Mouse (Mus musculus): ENCODE data around the gene Crtc2. TPM values are rescaled to one million over a fixed set of nuclear protein-coding genes. Genes with fewer than 3 reads are reported as not detected.
"Not testable (repeated sequence)": the region's sequence is repeated elsewhere in the genome, so short reads cannot be mapped to it uniquely, and the experiment has no call there.

The Crtc2 gene
- total and polyA plus RNA-seq, 2 experiments from 2014 or later, result 14.7 to 17.2 TPM

DNA sequence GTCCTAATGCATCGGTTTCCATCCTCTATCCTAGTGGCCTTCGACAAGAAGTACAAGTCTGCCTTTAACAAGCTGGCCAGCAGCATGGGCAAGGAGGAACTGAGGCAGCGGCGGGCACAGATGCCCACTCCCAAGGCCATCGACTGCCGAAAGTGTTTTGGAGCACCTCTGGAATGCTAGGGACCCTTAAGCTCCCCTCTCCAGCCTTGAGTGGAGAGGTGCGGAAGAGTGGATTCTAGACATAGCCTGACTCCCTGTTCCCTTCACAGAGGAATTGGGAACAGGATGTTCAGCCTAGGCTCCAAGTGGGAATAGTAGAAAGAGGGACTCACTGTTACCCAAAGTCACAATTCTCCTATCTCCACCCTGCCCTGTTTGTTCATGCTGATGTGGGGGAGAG lies 25.8 kb downstream of the Crtc2 start:
- H3K36me3 ChIP-seq (ENCODE audit: insufficient read depth), result peaks cover 43% of the 10 kb centered on the region
- no peak overlapping the region for H3K9ac ChIP-seq
- WGBS, result 97% methylated on average over 7 of the region's 7 CpGs
- no peak for ATAC-seq
- H3K27ac ChIP-seq (ENCODE audit: low read depth, low read length), result no peak overlapping the region
- no peaks in the 10 kb centered on the region for H3K4me1 ChIP-seq (ENCODE audit: insufficient read depth)
- no peak overlapping the region for H3K4me3 ChIP-seq (ENCODE audit: low read depth, low read length)
- H3K9me3 ChIP-seq (ENCODE audit: low read length), result no peaks in the 10 kb centered on the region
- TF ChIP-seq CTCF (IDR thresholded peaks at IDR 0.05; ENCODE audit: low read depth), result no peak
- DNase-seq, result no peak
- no peaks in the 10 kb centered on the region for H3K27me3 ChIP-seq (ENCODE audit: insufficient read depth, low read length)
- H3K4me2 ChIP-seq (ENCODE audit: low read depth), result no peak overlapping the region

DNA sequence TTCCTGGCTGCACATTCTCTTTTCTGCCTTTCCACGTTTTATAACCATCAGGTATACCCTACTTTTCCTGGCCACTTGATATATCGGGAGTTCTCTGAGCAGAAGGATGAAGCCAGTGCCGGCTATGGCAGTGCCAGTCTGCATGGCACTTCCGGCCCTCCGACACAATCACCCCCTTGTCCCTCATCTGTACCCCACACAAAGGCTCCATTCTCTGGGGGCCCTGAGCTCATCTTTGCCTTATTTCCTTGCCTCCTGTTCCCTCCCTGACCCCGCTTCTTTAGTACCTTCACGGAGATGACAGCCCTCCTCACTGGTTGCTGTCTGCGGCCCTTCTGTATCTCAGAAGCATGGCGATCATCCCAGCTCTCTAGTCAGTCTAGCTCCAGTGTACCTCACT lies 26.7 kb downstream of the Crtc2 start:
- H3K9me3 ChIP-seq (ENCODE audit: low read length), result no peaks in the 10 kb centered on the region
- 90% methylated on average over 9 of the region's 9 CpGs for WGBS
- H3K4me1 ChIP-seq (ENCODE audit: insufficient read depth), result no peaks in the 10 kb centered on the region
- H3K27ac ChIP-seq (ENCODE audit: low read depth, low read length), result no peak overlapping the region
- H3K9ac ChIP-seq, result no peak overlapping the region
- peaks cover 40% of the 10 kb centered on the region for H3K36me3 ChIP-seq (ENCODE audit: insufficient read depth)
- no peak overlapping the region for H3K4me2 ChIP-seq (ENCODE audit: low read depth)
- no peak for DNase-seq
- ATAC-seq, result no peak
- no peak overlapping the region for H3K4me3 ChIP-seq (ENCODE audit: low read depth, low read length)
- TF ChIP-seq CTCF (IDR thresholded peaks at IDR 0.05; ENCODE audit: low read depth), result no peak
- H3K27me3 ChIP-seq (ENCODE audit: insufficient read depth, low read length), result no peaks in the 10 kb centered on the region

DNA sequence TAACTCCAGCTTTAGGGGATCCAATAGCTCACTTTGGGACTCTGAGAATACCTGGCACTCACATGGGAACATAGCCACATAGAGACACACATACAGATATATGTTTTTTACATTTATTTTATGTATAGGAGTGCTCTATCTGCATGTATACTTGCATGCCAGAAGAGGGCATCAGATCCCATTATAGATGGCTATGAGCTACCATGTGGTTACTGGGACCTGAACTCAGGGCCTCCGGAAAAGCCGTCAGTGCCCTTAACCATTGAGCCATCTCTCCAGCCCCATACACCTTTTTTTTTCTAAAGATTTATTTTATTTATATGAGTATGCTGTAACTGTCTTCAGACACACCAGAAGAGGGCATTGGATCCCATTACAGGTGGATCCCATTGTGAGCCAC lies 30.2 kb downstream of the Crtc2 start:
- DNase-seq (no peak), ATAC-seq (no peak)
- Histone ChIP-seq H3K36me3 (ENCODE audit: insufficient read depth) (peaks cover 16% of the 10 kb centered on the region), H3K9ac (no peak overlapping the region), H3K27me3 (ENCODE audit: insufficient read depth, low read length) (no peaks in the 10 kb centered on the region), H3K9me3 (ENCODE audit: low read length) (no peaks in the 10 kb centered on the region), H3K4me2 (ENCODE audit: low read depth) (no peak overlapping the region), H3K4me3 (ENCODE audit: low read depth, low read length) (no peak overlapping the region), H3K4me1 (ENCODE audit: insufficient read depth) (no peaks in the 10 kb centered on the region), H3K27ac (ENCODE audit: low read depth, low read length) (no peak overlapping the region)
- WGBS, result 96% methylated on average over 2 of the region's 2 CpGs
- TF ChIP-seq CTCF (IDR thresholded peaks at IDR 0.05; ENCODE audit: low read depth), result no peak

DNA sequence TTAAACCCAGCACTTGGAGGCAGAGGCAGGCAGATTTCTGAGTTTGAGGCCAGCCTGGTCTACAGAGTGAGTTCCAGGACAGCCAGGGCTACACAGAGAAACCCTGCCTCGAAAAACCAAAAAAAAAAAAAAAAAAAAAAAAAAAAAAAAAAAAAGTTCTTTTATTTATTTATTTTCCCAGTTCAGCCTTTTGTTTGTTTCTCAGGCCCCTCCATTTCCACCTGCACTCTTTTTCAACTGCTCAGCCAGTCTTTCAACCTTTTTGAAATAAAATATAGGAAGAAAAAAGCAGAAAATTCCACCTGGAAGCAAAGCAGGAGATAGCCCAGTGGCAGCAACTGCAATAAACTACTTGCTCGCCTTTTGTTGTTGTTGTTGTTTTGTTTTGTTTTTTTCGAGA lies 35.4 kb downstream of the Crtc2 start:
- not testable (repeated sequence) for H3K9ac ChIP-seq; H3K36me3 ChIP-seq (ENCODE audit: insufficient read depth); DNase-seq; H3K9me3 ChIP-seq (ENCODE audit: low read length); H3K27me3 ChIP-seq (ENCODE audit: insufficient read depth, low read length); H3K4me3 ChIP-seq (ENCODE audit: low read depth, low read length); ATAC-seq; H3K4me2 ChIP-seq (ENCODE audit: low read depth); H3K4me1 ChIP-seq (ENCODE audit: insufficient read depth); H3K27ac ChIP-seq (ENCODE audit: low read depth, low read length)
- 73% methylated on average over 2 of the region's 3 CpGs for WGBS

DNA sequence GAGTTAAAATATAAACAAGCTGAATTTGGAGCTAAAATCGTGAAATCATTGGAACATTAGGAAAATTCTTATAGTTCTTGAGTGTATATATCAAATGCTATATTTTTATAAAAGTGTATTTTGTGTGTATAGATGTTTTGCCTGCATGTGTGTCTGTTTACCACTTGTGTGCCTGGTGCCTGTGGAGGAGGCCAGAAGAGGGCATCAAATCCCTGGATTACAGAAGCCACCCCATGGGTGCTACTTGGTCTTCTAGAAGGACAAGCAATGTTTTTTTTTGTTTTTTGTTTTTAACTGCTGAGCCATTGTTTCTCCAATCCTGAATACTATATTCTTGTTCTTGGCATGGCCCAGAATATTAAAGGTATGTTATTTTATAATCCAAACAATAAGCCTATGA lies 36.6 kb downstream of the Crtc2 start:
- H3K27ac ChIP-seq (ENCODE audit: low read depth, low read length), result no peak overlapping the region
- H3K9ac ChIP-seq, result no peak overlapping the region
- DNase-seq, result no peak
- no peak overlapping the region for H3K4me3 ChIP-seq (ENCODE audit: low read depth, low read length)
- 89% methylated on average over 1 of the region's 1 CpGs for WGBS
- ATAC-seq, result no peak
- peak; percentile 15; the same call in 1 of the 2 replicates for TF ChIP-seq CTCF (IDR thresholded peaks at IDR 0.05; ENCODE audit: low read depth)
- no peaks in the 10 kb centered on the region for H3K27me3 ChIP-seq (ENCODE audit: insufficient read depth, low read length)
- H3K9me3 ChIP-seq (ENCODE audit: low read length), result no peaks in the 10 kb centered on the region
- no peak overlapping the region for H3K4me2 ChIP-seq (ENCODE audit: low read depth)
- H3K4me1 ChIP-seq (ENCODE audit: insufficient read depth), result peaks cover 9% of the 10 kb centered on the region; the same call in 1 of the 2 replicates
- H3K36me3 ChIP-seq (ENCODE audit: insufficient read depth), result no peaks in the 10 kb centered on the region

DNA sequence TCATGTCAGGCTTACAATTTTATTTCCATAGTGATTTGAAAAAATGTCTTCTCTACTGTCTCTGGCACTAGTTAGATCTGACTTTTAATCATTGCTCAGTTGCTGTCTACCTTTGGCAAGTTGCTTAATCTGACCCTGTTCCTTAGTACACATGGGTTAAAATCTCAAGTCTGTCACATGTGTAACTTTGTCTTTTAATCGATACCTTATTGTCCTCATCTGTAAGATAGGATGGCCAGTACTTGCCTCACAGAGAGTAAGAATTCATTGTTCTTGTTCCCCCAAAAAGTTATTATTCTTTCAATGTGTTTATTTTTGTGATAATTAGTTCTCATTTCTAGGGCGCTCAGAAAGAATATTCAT lies 38.0 kb downstream of the Crtc2 start:
- Histone ChIP-seq H3K9ac (peak overlapping the region; percentile 81), H3K4me2 (ENCODE audit: low read depth) (peak overlapping the region; percentile 65), H3K4me1 (ENCODE audit: insufficient read depth) (peaks cover 11% of the 10 kb centered on the region; the same call in 1 of the 2 replicates), H3K27ac (ENCODE audit: low read depth, low read length) (peak overlapping the region; percentile 98), H3K9me3 (ENCODE audit: low read length) (no peaks in the 10 kb centered on the region), H3K36me3 (ENCODE audit: insufficient read depth) (no peaks in the 10 kb centered on the region), H3K27me3 (ENCODE audit: insufficient read depth, low read length) (no peaks in the 10 kb centered on the region), H3K4me3 (ENCODE audit: low read depth, low read length) (peak overlapping the region; percentile 97)
- 36% methylated on average over 2 of the region's 2 CpGs for WGBS
- DNase-seq (no peak), ATAC-seq (no peak)
- TF ChIP-seq CTCF (IDR thresholded peaks at IDR 0.05; ENCODE audit: low read depth), result no peak

DNA sequence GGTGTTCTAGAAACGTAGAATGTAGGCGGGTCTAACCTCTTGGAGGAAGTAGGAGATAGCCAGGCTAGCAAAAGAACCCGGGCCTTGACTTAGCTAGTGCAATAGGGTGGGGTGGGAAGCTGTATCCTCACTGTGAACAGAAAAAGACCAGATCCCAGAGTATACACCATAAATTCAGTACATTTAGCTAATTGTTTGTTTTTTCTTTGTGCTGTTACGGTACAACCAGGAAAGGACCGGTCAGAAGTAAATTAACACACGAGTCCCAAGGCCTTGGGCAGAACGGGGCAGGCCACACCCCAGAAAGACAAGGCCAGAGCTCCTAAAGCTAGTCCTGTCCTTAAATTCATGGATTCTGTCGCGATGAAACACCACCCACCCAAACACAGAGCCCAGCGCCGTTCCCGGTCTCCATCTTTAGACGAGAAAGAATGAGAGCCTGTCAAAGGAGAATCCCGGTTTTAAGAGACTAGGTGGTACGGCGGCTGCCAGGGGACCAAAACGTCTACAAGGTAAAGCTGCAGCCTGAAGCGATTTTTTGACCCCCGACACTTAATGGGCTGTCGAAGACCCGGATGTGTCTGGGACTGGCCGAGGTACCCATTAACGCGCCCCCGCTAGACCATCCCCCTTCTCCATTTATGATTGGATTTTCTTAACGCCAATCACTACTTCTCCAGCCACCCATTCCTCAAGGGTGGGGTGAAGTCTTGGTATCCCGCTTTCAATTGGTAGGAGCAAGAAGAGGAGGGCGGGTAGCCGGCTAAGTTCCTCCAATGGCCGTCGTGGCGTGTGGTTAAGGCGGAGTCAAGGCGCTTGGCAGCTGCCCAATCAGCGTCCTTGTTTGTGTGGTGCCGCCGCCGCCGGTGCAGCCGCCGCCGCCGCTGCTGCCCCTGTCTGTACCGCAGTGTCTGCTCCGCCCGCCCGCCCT lies 38.6 kb downstream of the Crtc2 start, which contains the start of gene Gatad2b:
TSS of gene Gatad2b (plus strand) at position 834 of the 931 bp plus-strand sequence.
- peak; percentile 16; the same call in 1 of the 2 replicates for TF ChIP-seq CTCF (IDR thresholded peaks at IDR 0.05; ENCODE audit: low read depth)
- 1% methylated on average over 45 of the region's 47 CpGs for WGBS

More for the DNA sequence above, 38.6 kb downstream of the Crtc2 start, which contains the start of gene Gatad2b:
- H3K27me3 ChIP-seq (ENCODE audit: insufficient read depth, low read length), result no peaks in the 10 kb centered on the region
- H3K9me3 ChIP-seq (ENCODE audit: low read length), result no peaks in the 10 kb centered on the region
- H3K27ac ChIP-seq (ENCODE audit: low read depth, low read length), result peak within 1 kb of the TSS; percentile 98
- DNase-seq, result peak; percentile 100
- peak within 1 kb of the TSS; percentile 93 for H3K9ac ChIP-seq
- H3K36me3 ChIP-seq (ENCODE audit: insufficient read depth), result no peaks in the 10 kb centered on the region
- H3K4me1 ChIP-seq (ENCODE audit: insufficient read depth), result peaks cover 11% of the 10 kb centered on the region; the same call in 1 of the 2 replicates
- H3K4me2 ChIP-seq (ENCODE audit: low read depth), result peak within 1 kb of the TSS; percentile 76
- ATAC-seq, result peak; percentile 97
- peak within 1 kb of the TSS; percentile 97 for H3K4me3 ChIP-seq (ENCODE audit: low read depth, low read length)

All from forebrain, postnatal 0 days (tissue).